Mouse (Mus musculus): ENCODE measurements around the gene Prr29. TPM values are rescaled to one million over a fixed set of nuclear protein-coding genes. Genes with fewer than 3 reads are reported as not detected.
A peak's percentile ranks its signal among the peaks of the same experiment; 100 is the strongest.
"Not testable (repeated sequence)": the region's sequence is repeated elsewhere in the genome, so short reads cannot be mapped to it uniquely, and the experiment has no call there.

Gene Prr29
- polyA plus RNA-seq, 1 experiment from 2014 or later = 0.60 TPM

DNA sequence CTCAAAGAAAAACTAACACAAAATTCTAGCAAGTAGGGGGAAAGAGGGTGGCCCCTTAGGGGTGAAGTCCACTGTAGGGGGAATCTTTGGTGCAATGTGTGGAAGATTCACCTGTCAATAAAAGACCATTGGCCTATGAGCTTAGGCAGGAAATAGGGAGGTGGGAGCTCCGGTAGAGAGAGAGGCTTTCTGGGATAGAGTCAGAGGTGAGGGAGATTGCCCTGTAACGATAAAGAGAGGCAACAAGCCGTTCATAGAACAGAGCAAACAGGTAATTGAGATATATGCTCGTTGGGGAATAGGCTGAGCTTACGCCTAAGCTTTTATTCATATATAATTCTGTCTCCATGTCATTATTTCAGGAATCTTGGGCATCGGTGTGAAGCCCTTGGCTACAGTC is 21.7 kb downstream of the Prr29 start:
- Histone ChIP-seq H3K4me3 (ENCODE audit: low read depth, low read length) (no peak overlapping the region), H3K27me3 (replicated peaks; ENCODE audit: control insufficient read depth, insufficient read depth, low read length) (no peaks in the 10 kb centered on the region), H3K9ac (ENCODE audit: low read length) (no peak overlapping the region), H3K4me2 (ENCODE audit: low read length) (no peak overlapping the region), H3K4me1 (replicated peaks; ENCODE audit: control insufficient read depth, insufficient read depth, low read length) (peaks cover 9% of the 10 kb centered on the region; the same call in 1 of the 2 replicates), H3K9me3 (ENCODE audit: control insufficient read depth, low read length) (no peaks in the 10 kb centered on the region), H3K36me3 (ENCODE audit: control insufficient read depth, insufficient read depth, low read length) (no peaks in the 10 kb centered on the region), H3K27ac (ENCODE audit: low read depth) (no peak overlapping the region)
- DNase-seq (ENCODE audit: low spot score) = no peak
- WGBS = 74% methylated on average over 6 of the region's 6 CpGs
- ATAC-seq (replicated peaks; ENCODE audit: low FRiP score, low TSS enrichment, low read depth) = no peak

DNA sequence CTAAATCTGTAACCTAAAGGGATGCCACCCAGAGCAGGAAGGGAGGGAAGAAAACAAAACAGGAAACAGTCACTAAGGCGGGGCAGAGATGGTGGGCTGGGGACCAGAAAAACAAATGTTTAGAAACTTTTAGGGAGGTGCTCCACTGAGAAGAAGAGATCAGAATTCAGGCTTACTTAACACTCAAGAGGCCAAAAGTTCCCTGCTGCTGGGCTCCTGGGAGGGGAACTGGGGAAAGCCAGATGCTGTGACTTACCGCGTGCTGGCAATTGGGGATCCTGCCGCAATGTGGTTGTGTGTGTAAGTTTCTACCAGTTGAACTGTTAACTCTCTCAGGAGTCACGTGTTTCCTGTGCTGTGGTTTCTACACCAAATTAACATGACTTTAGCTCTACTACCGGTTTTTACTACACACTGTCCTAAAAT is 22.5 kb downstream of the Prr29 start, which contains the start of gene Icam2:
Icam2 (minus strand) TSS at position 285 of the 426 bp plus-strand sequence.
- ATAC-seq (replicated peaks; ENCODE audit: low FRiP score, low TSS enrichment, low read depth) = no peak
- no peak within 1 kb of the TSS for H3K4me3 ChIP-seq (ENCODE audit: low read depth, low read length)
- no peaks in the 10 kb centered on the region for H3K9me3 ChIP-seq (ENCODE audit: control insufficient read depth, low read length)
- H3K27me3 ChIP-seq (replicated peaks; ENCODE audit: control insufficient read depth, insufficient read depth, low read length) = no peaks in the 10 kb centered on the region
- H3K4me2 ChIP-seq (ENCODE audit: low read length) = no peak within 1 kb of the TSS
- H3K36me3 ChIP-seq (ENCODE audit: control insufficient read depth, insufficient read depth, low read length) = no peaks in the 10 kb centered on the region
- no peak within 1 kb of the TSS for H3K27ac ChIP-seq (ENCODE audit: low read depth)
- no peak for DNase-seq (ENCODE audit: low spot score)
- no peak within 1 kb of the TSS for H3K9ac ChIP-seq (ENCODE audit: low read length)
- WGBS = 77% methylated on average over 6 of the region's 6 CpGs
- H3K4me1 ChIP-seq (replicated peaks; ENCODE audit: control insufficient read depth, insufficient read depth, low read length) = peaks cover 9% of the 10 kb centered on the region; the same call in 1 of the 2 replicates

DNA sequence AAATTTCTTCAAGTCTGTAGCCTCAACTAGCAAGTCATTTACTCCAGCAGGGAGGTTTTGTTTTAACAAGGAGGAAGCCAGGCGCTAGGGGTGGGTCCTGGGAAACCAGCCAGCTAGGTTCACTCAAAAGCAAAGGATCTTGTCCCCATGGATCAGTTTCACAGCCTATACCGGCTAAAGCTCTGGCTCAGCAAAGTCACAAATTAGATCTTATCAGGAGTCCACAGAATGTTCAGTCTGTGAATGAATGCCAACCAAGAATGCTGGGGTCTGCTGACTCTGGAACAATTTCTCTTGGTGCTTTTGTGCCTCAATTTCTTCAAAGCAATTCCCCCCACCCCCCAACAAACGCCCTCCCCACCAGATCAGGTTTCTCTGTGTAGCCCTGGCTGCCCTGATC is 24.3 kb downstream of the Prr29 start:
- DNase-seq (ENCODE audit: low spot score) (no peak), ATAC-seq (replicated peaks; ENCODE audit: low FRiP score, low TSS enrichment, low read depth) (no peak)
- 18% methylated on average over 3 of the region's 3 CpGs for WGBS
- H3K9ac ChIP-seq (ENCODE audit: low read length) = no peak overlapping the region
- H3K9me3 ChIP-seq (ENCODE audit: control insufficient read depth, low read length) = no peaks in the 10 kb centered on the region
- H3K36me3 ChIP-seq (ENCODE audit: control insufficient read depth, insufficient read depth, low read length) = no peaks in the 10 kb centered on the region
- no peaks in the 10 kb centered on the region for H3K27me3 ChIP-seq (replicated peaks; ENCODE audit: control insufficient read depth, insufficient read depth, low read length)
- H3K4me2 ChIP-seq (ENCODE audit: low read length) = no peak overlapping the region
- peaks cover 9% of the 10 kb centered on the region; the same call in 1 of the 2 replicates for H3K4me1 ChIP-seq (replicated peaks; ENCODE audit: control insufficient read depth, insufficient read depth, low read length)
- H3K27ac ChIP-seq (ENCODE audit: low read depth) = no peak overlapping the region
- no peak overlapping the region for H3K4me3 ChIP-seq (ENCODE audit: low read depth, low read length)

DNA sequence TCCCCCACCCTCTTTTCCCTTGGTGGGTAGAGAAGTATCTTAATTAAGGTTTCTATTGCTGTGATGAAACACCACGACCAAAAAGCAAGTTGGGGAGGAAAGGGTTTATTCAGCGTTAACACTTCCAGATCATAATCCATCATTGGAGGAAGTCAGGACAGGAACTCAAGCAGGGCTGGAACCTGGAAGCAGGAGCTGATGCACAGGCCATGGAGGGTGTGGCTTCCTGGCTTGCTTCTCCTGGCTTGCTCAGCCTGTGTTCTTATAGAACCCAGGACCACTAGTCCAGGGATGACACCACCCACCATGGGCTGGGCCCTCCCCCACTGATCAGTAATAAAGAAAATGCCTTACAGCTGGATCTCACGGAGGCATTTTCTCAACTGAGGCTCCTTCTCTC is 25.5 kb downstream of the Prr29 start:
- WGBS = 43% methylated on average over 3 of the region's 3 CpGs
- H3K9me3 ChIP-seq (ENCODE audit: control insufficient read depth, low read length) = no peaks in the 10 kb centered on the region
- H3K4me3 ChIP-seq (ENCODE audit: low read depth, low read length) = no peak overlapping the region
- DNase-seq (ENCODE audit: low spot score) (no peak), ATAC-seq (replicated peaks; ENCODE audit: low FRiP score, low TSS enrichment, low read depth) (no peak)
- no peak overlapping the region for H3K27ac ChIP-seq (ENCODE audit: low read depth)
- H3K4me2 ChIP-seq (ENCODE audit: low read length) = no peak overlapping the region
- H3K4me1 ChIP-seq (replicated peaks; ENCODE audit: control insufficient read depth, insufficient read depth, low read length) = peaks cover 9% of the 10 kb centered on the region; the same call in 1 of the 2 replicates
- H3K9ac ChIP-seq (ENCODE audit: low read length) = no peak overlapping the region
- H3K27me3 ChIP-seq (replicated peaks; ENCODE audit: control insufficient read depth, insufficient read depth, low read length) = no peaks in the 10 kb centered on the region
- no peaks in the 10 kb centered on the region for H3K36me3 ChIP-seq (ENCODE audit: control insufficient read depth, insufficient read depth, low read length)

DNA sequence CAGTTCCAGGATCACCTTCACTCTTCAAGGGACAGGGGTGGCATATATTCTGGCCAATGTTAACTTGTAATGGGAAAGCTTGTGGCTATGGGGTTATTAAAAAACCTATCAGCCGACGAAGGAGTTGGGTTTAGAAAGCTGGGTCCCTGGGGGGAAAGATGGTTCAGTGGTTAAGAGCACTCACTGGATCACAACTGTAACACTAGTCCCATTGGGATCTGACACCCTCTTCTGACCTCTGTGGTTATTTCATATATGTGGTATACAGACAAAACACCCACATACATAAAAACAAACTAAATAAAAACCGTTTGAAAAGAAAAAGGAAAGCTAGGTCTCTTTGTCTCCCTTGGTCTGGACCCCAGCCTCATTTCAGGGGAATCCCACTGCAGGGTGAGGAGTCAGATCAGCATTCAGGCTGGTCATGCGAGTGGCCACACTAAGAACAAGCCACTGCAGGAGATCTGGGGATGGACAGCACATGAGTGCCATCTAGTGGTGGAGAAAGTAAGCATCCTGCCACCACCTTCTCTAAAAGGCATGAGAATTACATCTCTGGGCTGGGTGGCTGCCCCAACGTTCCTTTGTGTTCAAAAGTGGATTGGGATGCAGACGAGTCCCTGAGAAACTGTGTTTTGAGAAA is 26.4 kb downstream of the Prr29 start:
- no peak overlapping the region for H3K4me2 ChIP-seq (ENCODE audit: low read length)
- H3K4me1 ChIP-seq (replicated peaks; ENCODE audit: control insufficient read depth, insufficient read depth, low read length) = peaks cover 9% of the 10 kb centered on the region; the same call in 1 of the 2 replicates
- 33% methylated on average over 6 of the region's 6 CpGs for WGBS
- DNase-seq (ENCODE audit: low spot score) (peak; percentile 82), ATAC-seq (replicated peaks; ENCODE audit: low FRiP score, low TSS enrichment, low read depth) (peak; percentile 50)
- H3K36me3 ChIP-seq (ENCODE audit: control insufficient read depth, insufficient read depth, low read length) = no peaks in the 10 kb centered on the region
- H3K27me3 ChIP-seq (replicated peaks; ENCODE audit: control insufficient read depth, insufficient read depth, low read length) = no peaks in the 10 kb centered on the region
- H3K27ac ChIP-seq (ENCODE audit: low read depth) = no peak overlapping the region
- H3K4me3 ChIP-seq (ENCODE audit: low read depth, low read length) = no peak overlapping the region
- H3K9ac ChIP-seq (ENCODE audit: low read length) = no peak overlapping the region
- no peaks in the 10 kb centered on the region for H3K9me3 ChIP-seq (ENCODE audit: control insufficient read depth, low read length)

DNA sequence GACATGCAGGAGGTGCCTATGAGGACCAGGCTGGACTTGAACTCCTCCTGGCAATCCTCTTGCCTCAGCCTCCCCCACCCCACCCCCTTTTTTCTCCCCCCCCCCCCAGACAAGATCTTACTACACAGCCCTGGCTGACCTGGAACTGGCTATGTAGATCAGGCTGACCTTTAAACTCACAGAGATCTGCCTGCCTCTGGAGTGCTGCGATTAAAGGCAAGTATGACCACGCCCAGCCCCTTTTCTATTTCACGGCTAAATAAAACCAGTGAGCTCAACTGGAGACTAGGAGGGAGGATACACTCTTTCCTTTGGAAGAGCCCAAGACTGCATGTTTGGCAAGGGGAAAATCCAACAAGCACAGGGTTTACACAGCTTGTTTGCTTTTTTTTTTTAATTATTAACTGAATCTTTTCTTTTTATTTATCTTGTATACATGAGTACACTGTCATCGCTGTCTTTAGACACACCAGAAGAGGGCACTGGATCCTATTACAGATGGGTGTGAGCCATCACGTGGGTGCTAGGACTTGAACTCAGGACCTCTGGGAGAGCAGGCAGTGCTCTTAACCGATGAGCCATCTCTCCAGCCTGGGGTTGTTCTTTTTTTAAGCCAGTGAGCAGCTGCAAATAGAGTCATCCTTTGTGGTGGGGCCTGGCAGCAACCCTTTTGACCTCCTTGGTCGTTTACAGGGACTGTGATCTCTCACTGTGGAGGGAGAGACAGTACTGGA is 27.5 kb downstream of the Prr29 start:
- ATAC-seq (replicated peaks; ENCODE audit: low FRiP score, low TSS enrichment, low read depth) (no peak), DNase-seq (ENCODE audit: low spot score) (no peak)
- WGBS = 61% methylated on average over 7 of the region's 7 CpGs
- no peak overlapping the region for H3K9ac ChIP-seq (ENCODE audit: low read length)
- H3K27ac ChIP-seq (ENCODE audit: low read depth) = no peak overlapping the region
- H3K4me1 ChIP-seq (replicated peaks; ENCODE audit: control insufficient read depth, insufficient read depth, low read length) = peaks cover 9% of the 10 kb centered on the region; the same call in 1 of the 2 replicates
- no peaks in the 10 kb centered on the region for H3K27me3 ChIP-seq (replicated peaks; ENCODE audit: control insufficient read depth, insufficient read depth, low read length)
- H3K4me2 ChIP-seq (ENCODE audit: low read length) = no peak overlapping the region
- H3K9me3 ChIP-seq (ENCODE audit: control insufficient read depth, low read length) = no peaks in the 10 kb centered on the region
- H3K4me3 ChIP-seq (ENCODE audit: low read depth, low read length) = no peak overlapping the region
- no peaks in the 10 kb centered on the region for H3K36me3 ChIP-seq (ENCODE audit: control insufficient read depth, insufficient read depth, low read length)

DNA sequence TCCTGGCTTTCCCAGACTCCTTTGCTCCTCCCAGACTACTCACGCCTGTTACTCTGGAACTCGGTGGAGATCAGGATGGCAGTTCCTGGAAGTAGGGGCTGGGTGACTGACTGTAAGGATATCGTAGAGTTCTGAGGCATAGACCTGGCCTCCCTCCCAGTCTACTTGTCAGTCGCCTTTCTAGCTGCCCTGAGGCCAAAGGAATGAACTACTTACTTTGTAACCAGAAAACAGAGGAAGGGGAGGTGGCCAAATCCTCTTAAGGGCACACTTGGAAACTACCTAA is 28.0 kb downstream of the Prr29 start:
- Histone ChIP-seq H3K9me3 (ENCODE audit: control insufficient read depth, low read length) (no peaks in the 10 kb centered on the region), H3K36me3 (ENCODE audit: control insufficient read depth, insufficient read depth, low read length) (peaks cover 3% of the 10 kb centered on the region), H3K9ac (ENCODE audit: low read length) (no peak overlapping the region), H3K4me1 (replicated peaks; ENCODE audit: control insufficient read depth, insufficient read depth, low read length) (peaks cover 9% of the 10 kb centered on the region; the same call in 1 of the 2 replicates), H3K4me3 (ENCODE audit: low read depth, low read length) (no peak overlapping the region), H3K27ac (ENCODE audit: low read depth) (no peak overlapping the region), H3K27me3 (replicated peaks; ENCODE audit: control insufficient read depth, insufficient read depth, low read length) (no peaks in the 10 kb centered on the region), H3K4me2 (ENCODE audit: low read length) (no peak overlapping the region)
- no peak for DNase-seq (ENCODE audit: low spot score)
- ATAC-seq (replicated peaks; ENCODE audit: low FRiP score, low TSS enrichment, low read depth) = no peak
- WGBS = 59% methylated on average over 4 of the region's 4 CpGs

DNA sequence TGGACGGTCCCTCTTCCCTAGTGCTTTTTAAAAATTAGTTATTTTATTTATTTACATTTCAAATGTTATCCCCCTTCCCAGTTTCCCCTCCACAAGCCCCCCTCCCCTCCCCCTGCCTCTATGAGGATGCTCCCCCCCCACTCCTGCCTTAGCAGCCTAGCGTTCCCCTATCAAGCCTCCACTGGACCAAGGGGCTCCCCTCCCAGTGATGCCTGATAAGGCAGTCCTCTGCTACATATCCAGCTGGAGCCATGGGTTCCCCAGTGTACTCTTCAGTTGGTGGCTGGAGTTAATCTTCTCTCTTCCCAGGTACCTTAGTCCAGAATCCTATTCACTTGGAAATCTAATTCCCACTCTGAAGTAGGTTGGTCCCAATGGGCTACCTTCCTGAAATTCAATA is 28.8 kb downstream of the Prr29 start:
- ATAC-seq (replicated peaks; ENCODE audit: low FRiP score, low TSS enrichment, low read depth); H3K4me2 ChIP-seq (ENCODE audit: low read length); H3K9ac ChIP-seq (ENCODE audit: low read length); DNase-seq (ENCODE audit: low spot score); H3K9me3 ChIP-seq (ENCODE audit: control insufficient read depth, low read length); H3K4me3 ChIP-seq (ENCODE audit: low read depth, low read length); H3K36me3 ChIP-seq (ENCODE audit: control insufficient read depth, insufficient read depth, low read length); H3K4me1 ChIP-seq (replicated peaks; ENCODE audit: control insufficient read depth, insufficient read depth, low read length); H3K27ac ChIP-seq (ENCODE audit: low read depth); H3K27me3 ChIP-seq (replicated peaks; ENCODE audit: control insufficient read depth, insufficient read depth, low read length): not testable (repeated sequence)
- WGBS = 75% methylated on average over 2 of the region's 2 CpGs

DNA sequence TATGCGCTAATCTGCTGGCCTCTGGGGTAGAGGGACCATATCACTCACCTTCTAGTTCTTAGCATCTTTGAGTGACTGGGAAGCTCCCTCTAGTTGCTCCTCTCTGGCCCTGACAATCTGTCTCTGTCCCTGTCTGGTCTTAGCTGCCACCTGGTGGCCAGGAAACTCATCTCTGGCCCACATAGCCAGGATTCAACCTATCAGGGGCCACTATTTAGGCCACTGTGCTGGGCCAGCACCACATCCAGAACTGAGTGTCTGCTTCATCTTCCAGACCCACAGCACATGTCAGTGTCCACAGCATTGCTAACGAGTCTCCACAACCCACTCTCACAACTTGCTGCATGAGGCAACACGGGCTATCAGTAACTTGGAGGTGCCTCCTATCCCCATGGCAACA is 32.4 kb downstream of the Prr29 start:
- Histone ChIP-seq H3K36me3 (ENCODE audit: control insufficient read depth, insufficient read depth, low read length) (peaks cover 28% of the 10 kb centered on the region), H3K27ac (ENCODE audit: low read depth) (no peak overlapping the region), H3K4me2 (ENCODE audit: low read length) (no peak overlapping the region), H3K9ac (ENCODE audit: low read length) (no peak overlapping the region), H3K9me3 (ENCODE audit: control insufficient read depth, low read length) (no peaks in the 10 kb centered on the region), H3K4me3 (ENCODE audit: low read depth, low read length) (no peak overlapping the region), H3K4me1 (replicated peaks; ENCODE audit: control insufficient read depth, insufficient read depth, low read length) (no peaks in the 10 kb centered on the region), H3K27me3 (replicated peaks; ENCODE audit: control insufficient read depth, insufficient read depth, low read length) (no peaks in the 10 kb centered on the region)
- 90% methylated on average over 3 of the region's 3 CpGs for WGBS
- DNase-seq (ENCODE audit: low spot score) = no peak
- ATAC-seq (replicated peaks; ENCODE audit: low FRiP score, low TSS enrichment, low read depth) = no peak

Data from intestine, embryonic 14.5 days (tissue).